Mouse (Mus musculus): ENCODE results near the gene Gm20894. TPM values are rescaled to one million over a fixed set of nuclear protein-coding genes. Genes with fewer than 3 reads are reported as not detected.
"Not testable (repeated sequence)": the region's sequence is repeated elsewhere in the genome, so short reads cannot be mapped to it uniquely, and the experiment has no call there.

Gene Gm20894
- not detected for total RNA-seq (2021)
- long read RNA-seq, experiment 1, result 0 reads
- long read RNA-seq, experiment 2, result 0 reads

- not testable (repeated sequence) for DNase-seq (ENCODE audit: low spot score in 2 of 2)
Measured at GRCm38 (mm10) chrY:28271412-28271811, at the start of gene Gm20894. Gene Gm20894, minus strand, starts transcription at chrY:28271512.

All from layer of hippocampus, postnatal 14 days (tissue).